Comparison of ENCODE assay signal across 8 mouse cellular contexts in the genomic region with DNA sequence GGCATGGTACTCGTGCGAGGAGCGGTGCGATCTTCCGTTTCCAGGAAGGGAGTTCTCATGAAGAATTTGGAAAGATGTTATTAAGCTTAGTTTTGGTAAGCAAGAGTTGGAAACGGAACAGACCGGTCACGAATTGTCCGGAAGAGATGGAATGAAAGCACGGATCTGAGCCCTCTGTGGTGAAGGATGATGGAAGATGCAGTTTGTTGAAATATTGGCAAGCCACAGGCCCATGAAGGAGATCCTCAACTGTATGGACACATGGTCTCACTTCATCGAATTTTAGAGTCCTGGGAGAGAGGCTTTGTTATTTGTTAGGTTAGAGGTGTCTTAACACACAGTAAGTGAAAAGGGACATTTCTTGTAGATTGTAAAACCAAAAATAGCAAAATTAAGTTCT. TPM values are rescaled to one million over a fixed set of nuclear protein-coding genes. Genes with fewer than 3 reads are reported as not detected.
DNase-seq lines count a peak whose midpoint lies in the region; ATAC-seq and TF ChIP-seq lines count a peak whose summit lies in the region.

No protein-coding gene starts in this region.

- H3K27ac ChIP-seq in forebrain, embryonic 11.5 days (ENCODE audit: low read depth, low read length): no peak overlapping the region
- H3K27ac ChIP-seq in limb, embryonic 12.5 days: 0 out of 2 replicates have a peak overlapping the region, but pooled peaks have one; percentile 90
- H3K27ac ChIP-seq in small intestine, adult 2 months (ENCODE audit: insufficient read depth, low read depth, low read length): no peak overlapping the region

- H3K27me3 ChIP-seq in megakaryocyte, embryonic 14.5 days (replicated peaks): no peaks in the 10 kb centered on the region
- H3K27me3 ChIP-seq in forebrain, embryonic 11.5 days (ENCODE audit: control insufficient read depth, insufficient read depth, low read length): no peaks in the 10 kb centered on the region
- H3K27me3 ChIP-seq in limb, embryonic 12.5 days: no peaks in the 10 kb centered on the region
- no peaks in the 10 kb centered on the region for H3K27me3 ChIP-seq in small intestine, adult 2 months (ENCODE audit: control insufficient read depth, insufficient read depth, low read length)

- 11% methylated on average over 11 of the region's 11 CpGs for WGBS in forebrain, embryonic 11.5 days
- 6% methylated on average over 11 of the region's 11 CpGs for WGBS in limb, embryonic 12.5 days
- WGBS in small intestine, adult 2 months: 2% methylated on average over 11 of the region's 11 CpGs

- H3K9me3 ChIP-seq in megakaryocyte, embryonic 14.5 days: no peaks in the 10 kb centered on the region
- H3K9me3 ChIP-seq in forebrain, embryonic 11.5 days (ENCODE audit: control insufficient read depth, low read length): no peaks in the 10 kb centered on the region
- H3K9me3 ChIP-seq in limb, embryonic 12.5 days: no peaks in the 10 kb centered on the region

- H3K4me2 ChIP-seq in forebrain, embryonic 11.5 days (ENCODE audit: low read depth, low read length, severe bottlenecking): peak overlapping the region; percentile 82
- peak overlapping the region; percentile 90 for H3K4me2 ChIP-seq in limb, embryonic 12.5 days

- no peak for TF ChIP-seq CTCF in small intestine, adult 2 months (IDR thresholded peaks at IDR 0.05; ENCODE audit: extremely low read depth, insufficient read length, insufficient replicate concordance, low read depth, low read length)

- H3K9ac ChIP-seq in forebrain, embryonic 11.5 days (ENCODE audit: low read length): peak overlapping the region; percentile 77
- H3K9ac ChIP-seq in limb, embryonic 12.5 days (replicated peaks): peak overlapping the region; percentile 77

- peaks cover 43% of the 10 kb centered on the region for H3K4me1 ChIP-seq in megakaryocyte, embryonic 14.5 days
- H3K4me1 ChIP-seq in forebrain, embryonic 11.5 days (replicated peaks; ENCODE audit: control insufficient read depth, insufficient read depth, low read length): peaks cover 4% of the 10 kb centered on the region; the same call in 1 of the 2 replicates
- peaks cover 12% of the 10 kb centered on the region for H3K4me1 ChIP-seq in limb, embryonic 12.5 days (replicated peaks)
- no peaks in the 10 kb centered on the region; the same call in 1 of the 2 replicates for H3K4me1 ChIP-seq in small intestine, adult 2 months (ENCODE audit: control insufficient read depth, insufficient read depth, insufficient read length, low read length)

- H3K36me3 ChIP-seq in megakaryocyte, embryonic 14.5 days (replicated peaks; ENCODE audit: low read length): peaks cover 72% of the 10 kb centered on the region
- peaks cover 26% of the 10 kb centered on the region for H3K36me3 ChIP-seq in forebrain, embryonic 11.5 days (ENCODE audit: control insufficient read depth, insufficient read depth, low read length)
- peaks cover 71% of the 10 kb centered on the region for H3K36me3 ChIP-seq in limb, embryonic 12.5 days
- peaks cover 41% of the 10 kb centered on the region for H3K36me3 ChIP-seq in small intestine, adult 2 months (ENCODE audit: control insufficient read depth, insufficient read depth, low read length)

- H3K4me3 ChIP-seq in megakaryocyte, embryonic 14.5 days (replicated peaks): peak overlapping the region; percentile 96
- H3K4me3 ChIP-seq in forebrain, embryonic 11.5 days (ENCODE audit: low read depth, low read length): peak overlapping the region; percentile 51
- H3K4me3 ChIP-seq in limb, embryonic 12.5 days (replicated peaks): peak overlapping the region; percentile 88
- H3K4me3 ChIP-seq in small intestine, adult 2 months (ENCODE audit: low read depth, low read length): peak overlapping the region; percentile 77

- ATAC-seq in megakaryocyte, adult 5-6 weeks (ENCODE audit: poor library complexity, severe bottlenecking): no peak
- ATAC-seq in forebrain, embryonic 11.5 days (replicated peaks; ENCODE audit: low FRiP score): no peak
- ATAC-seq in limb, embryonic 12.5 days (ENCODE audit: insufficient number of reproducible peaks, insufficient read depth, low FRiP score, low TSS enrichment, low read depth): no peak

- no peak for DNase-seq in forebrain, embryonic 11.5 days (ENCODE audit: low spot score)
- no peak for DNase-seq in frontal cortex, postnatal 14 days (ENCODE audit: low spot score in 2 of 2)
- DNase-seq in adrenal gland, adult 8-10 months: no peak
- DNase-seq in testis, postnatal 10 days (ENCODE audit: low spot score): no peak

- no peak for TF ChIP-seq POLR2A in small intestine, adult 2 months (IDR thresholded peaks at IDR 0.05; ENCODE audit: low read depth, low read length)

RNA-seq across cellular contexts. Expression of gene Nop2, which starts 0.8 kb away (rescaled TPM):
- polyA plus RNA-seq in megakaryocyte, embryonic 14.5 days (2012; ENCODE audit: insufficient read depth, low replicate concordance): 18.4 and 24.5 TPM in 2 replicates
- total RNA-seq in megakaryocyte, adult 5-6 weeks (2015): 8.5 and 12.1 TPM in 2 replicates
- 22.6 and 24.6 TPM in 2 replicates for total RNA-seq in megakaryocyte, adult 5-6 weeks (2017)
- polyA plus RNA-seq in forebrain, embryonic 11.5 days (2014; fragmentation: Nextera tagmentation; extraction: Ambion mirVana): 65.4 and 70.3 TPM in 2 replicates
- 65.8 and 72.6 TPM in 2 replicates for polyA plus RNA-seq in limb, embryonic 12.5 days (2016; fragmentation: Nextera tagmentation; extraction: Ambion mirVana)
- polyA plus RNA-seq in small intestine, adult 2 months (2012; rRNA removed): 6.5 and 7.8 TPM in 2 replicates
- total RNA-seq in adrenal gland, adult 8-10 months (2022): 10 to 100 TPM; 41.6 to 48.8 (median 43.4) TPM

RNA-seq across cellular contexts. Expression of gene Iffo1, which starts 12.6 kb away (rescaled TPM):
- 20.6 and 36.4 TPM in 2 replicates for polyA plus RNA-seq in megakaryocyte, embryonic 14.5 days (2012; ENCODE audit: insufficient read depth, low replicate concordance)
- total RNA-seq in megakaryocyte, adult 5-6 weeks (2015): 18.6 and 20.1 TPM in 2 replicates
- total RNA-seq in megakaryocyte, adult 5-6 weeks (2017): 14.3 and 21.7 TPM in 2 replicates
- 10.5 and 12.3 TPM in 2 replicates for polyA plus RNA-seq in forebrain, embryonic 11.5 days (2014; fragmentation: Nextera tagmentation; extraction: Ambion mirVana)
- 24.6 and 27.1 TPM in 2 replicates for polyA plus RNA-seq in limb, embryonic 12.5 days (2016; fragmentation: Nextera tagmentation; extraction: Ambion mirVana)
- 7.0 and 13.0 TPM in 2 replicates for polyA plus RNA-seq in small intestine, adult 2 months (2012; rRNA removed)
- 10 to 100 TPM; 15.2 to 60.0 (median 37.1) TPM for total RNA-seq in adrenal gland, adult 8-10 months (2022)

RNA-seq across cellular contexts. Expression of gene Gapdh, which starts 33.8 kb away (rescaled TPM):
- 5,967 and 19,384 TPM in 2 replicates for polyA plus RNA-seq in megakaryocyte, embryonic 14.5 days (2012; ENCODE audit: insufficient read depth, low replicate concordance)
- total RNA-seq in megakaryocyte, adult 5-6 weeks (2015): 2,892 and 2,923 TPM in 2 replicates
- total RNA-seq in megakaryocyte, adult 5-6 weeks (2017): 1,028 and 1,070 TPM in 2 replicates
- polyA plus RNA-seq in forebrain, embryonic 11.5 days (2014; fragmentation: Nextera tagmentation; extraction: Ambion mirVana): 2,700 and 2,872 TPM in 2 replicates
- polyA plus RNA-seq in limb, embryonic 12.5 days (2016; fragmentation: Nextera tagmentation; extraction: Ambion mirVana): 2,206 and 2,264 TPM in 2 replicates
- polyA plus RNA-seq in small intestine, adult 2 months (2012; rRNA removed): 2,785 and 3,321 TPM in 2 replicates
- total RNA-seq in adrenal gland, adult 8-10 months (2022): 1,000 to 10,000 TPM; 1,769 to 2,176 (median 2,111) TPM

RNA-seq across cellular contexts. Expression of gene Chd4, which starts 36.7 kb away (rescaled TPM):
- polyA plus RNA-seq in megakaryocyte, embryonic 14.5 days (2012; ENCODE audit: insufficient read depth, low replicate concordance): 41.8 and 90.6 TPM in 2 replicates
- total RNA-seq in megakaryocyte, adult 5-6 weeks (2015): 64.9 and 75.9 TPM in 2 replicates
- 282 and 336 TPM in 2 replicates for total RNA-seq in megakaryocyte, adult 5-6 weeks (2017)
- polyA plus RNA-seq in forebrain, embryonic 11.5 days (2014; fragmentation: Nextera tagmentation; extraction: Ambion mirVana): 124 and 131 TPM in 2 replicates
- polyA plus RNA-seq in limb, embryonic 12.5 days (2016; fragmentation: Nextera tagmentation; extraction: Ambion mirVana): 106 and 109 TPM in 2 replicates
- 39.9 and 64.3 TPM in 2 replicates for polyA plus RNA-seq in small intestine, adult 2 months (2012; rRNA removed)
- total RNA-seq in adrenal gland, adult 8-10 months (2022): 100 to 1,000 TPM; 140 to 272 (median 202) TPM

RNA-seq across cellular contexts. Expression of gene Ncapd2, which starts 59.0 kb away (rescaled TPM):
- polyA plus RNA-seq in megakaryocyte, embryonic 14.5 days (2012; ENCODE audit: insufficient read depth, low replicate concordance): 92.0 and 141 TPM in 2 replicates
- total RNA-seq in megakaryocyte, adult 5-6 weeks (2015): 195 and 225 TPM in 2 replicates
- 181 and 231 TPM in 2 replicates for total RNA-seq in megakaryocyte, adult 5-6 weeks (2017)
- polyA plus RNA-seq in forebrain, embryonic 11.5 days (2014; fragmentation: Nextera tagmentation; extraction: Ambion mirVana): 225 and 271 TPM in 2 replicates
- 224 and 227 TPM in 2 replicates for polyA plus RNA-seq in limb, embryonic 12.5 days (2016; fragmentation: Nextera tagmentation; extraction: Ambion mirVana)
- 24.3 and 53.4 TPM in 2 replicates for polyA plus RNA-seq in small intestine, adult 2 months (2012; rRNA removed)
- 10 to 100 TPM; 10.6 to 40.2 (median 26.6) TPM for total RNA-seq in adrenal gland, adult 8-10 months (2022)
